Comparison of ENCODE assay signal across 12 mouse cellular contexts in genomic region chr16:33601299-33601698, GRCm38 (mm10).
"Had no signal": no experiment of that assay in that cellular context is flagged by ENCODE, and none has a peak within 500 bp of the region (broad histone marks: within the 10 kb centered on the region; RNA-seq: fewer than 3 reads in every experiment).

No protein-coding gene starts in this region.

- DNase-seq: lung, adult 18-20 months; lung, embryonic 14.5 days; lung, postnatal 10 days; lung, postnatal 4 days; retina, postnatal 1 day; right cerebral cortex, adult 18-20 months; right cerebral cortex, postnatal 25 days; right cerebral cortex, postnatal 4 days; spleen, adult 18-20 months; thymus, adult 18-20 months; thymus, postnatal 14 days; thymus, postnatal 36 days had no signal
